Mouse (Mus musculus) MEL (cell line): Measurements from ENCODE around the gene Ptges3l.

Experiments
- CTCF ChIP-seq, 3 experiments: IDR thresholded peaks in 2 of 3; conservative IDR thresholded peaks in 1 of 3; 2 replicates each; pipeline ENCODE4 v1.5.1; 2011 to 2012; ENCODE audit warnings: low read length in 3 of 3, low read depth in 2 of 3, mild to moderate bottlenecking in 2 of 3, improper control_type of control experiment in 1 of 3, inconsistent platforms in 1 of 3, mixed read lengths in 1 of 3, moderate library complexity in 1 of 3; ENCODE audit not compliant: control insufficient read depth in 1 of 3, insufficient read depth in 1 of 3, poor library complexity in 1 of 3, severe bottlenecking in 1 of 3
- E2F4 ChIP-seq: IDR thresholded peaks from 2 replicates; pipeline ENCODE4 v1.6.1; 2011; ENCODE audit warnings: low read depth, low read length, improper control_type of control experiment, borderline replicate concordance
- ELF1 ChIP-seq: IDR thresholded peaks from 2 replicates; pipeline ENCODE4 v1.6.1; 2014; ENCODE audit warnings: low read depth, mild to moderate bottlenecking, inconsistent platforms, low read length, improper control_type of control experiment, moderate library complexity
- EP300 ChIP-seq, 2 experiments: IDR thresholded peaks; 2 replicates each; pipeline ENCODE4 v1.6.1; 2011; ENCODE audit warnings: improper control_type of control experiment in 2 of 2, low read length in 2 of 2, low read depth in 1 of 2, mild to moderate bottlenecking in 1 of 2
- GABPA ChIP-seq: IDR thresholded peaks from 2 replicates; pipeline ENCODE4 v1.6.1; 2012; ENCODE audit warnings: low read depth, mild to moderate bottlenecking, inconsistent platforms, low read length, improper control_type of control experiment, moderate library complexity
- GATA1 ChIP-seq: IDR thresholded peaks from 2 replicates; pipeline ENCODE4 v1.6.1; 2011; ENCODE audit warnings: low read depth, low read length, improper control_type of control experiment
- HCFC1 ChIP-seq: IDR thresholded peaks from 2 replicates; pipeline ENCODE4 v1.6.1; 2012; ENCODE audit warnings: low read depth, mild to moderate bottlenecking, inconsistent platforms, low read length, improper control_type of control experiment, moderate library complexity
- MAFK ChIP-seq: IDR thresholded peaks from 2 replicates; pipeline ENCODE4 v1.6.1; 2011; ENCODE audit warnings: low read depth, mild to moderate bottlenecking, low read length, improper control_type of control experiment, borderline replicate concordance
- MAZ ChIP-seq: IDR thresholded peaks from 2 replicates; pipeline ENCODE4 v1.6.1; 2012; ENCODE audit warnings: low read depth, mild to moderate bottlenecking, inconsistent platforms, low read length, improper control_type of control experiment
- MXI1 ChIP-seq: IDR thresholded peaks from 2 replicates; pipeline ENCODE4 v1.6.1; 2011; ENCODE audit warnings: mild to moderate bottlenecking, low read depth, low read length, improper control_type of control experiment
- NELFE ChIP-seq: IDR thresholded peaks from 2 replicates; pipeline ENCODE4 v1.6.1; 2011; ENCODE audit warnings: low read depth, low read length, improper control_type of control experiment
- POLR2A ChIP-seq, 2 experiments: IDR thresholded peaks; 2 replicates each; pipeline ENCODE4 v1.6.1; 2011 to 2012; ENCODE audit warnings: low read length in 2 of 2, mild to moderate bottlenecking in 2 of 2, control low read depth in 1 of 2, improper control_type of control experiment in 1 of 2, low read depth in 1 of 2, moderate library complexity in 1 of 2; ENCODE audit not compliant: control insufficient read depth in 1 of 2, insufficient read depth in 1 of 2, poor library complexity in 1 of 2
- POLR2AphosphoS2 ChIP-seq: IDR thresholded peaks from 2 replicates; pipeline ENCODE4 v1.6.1; 2011; ENCODE audit warnings: low read length, improper control_type of control experiment

DNA sequence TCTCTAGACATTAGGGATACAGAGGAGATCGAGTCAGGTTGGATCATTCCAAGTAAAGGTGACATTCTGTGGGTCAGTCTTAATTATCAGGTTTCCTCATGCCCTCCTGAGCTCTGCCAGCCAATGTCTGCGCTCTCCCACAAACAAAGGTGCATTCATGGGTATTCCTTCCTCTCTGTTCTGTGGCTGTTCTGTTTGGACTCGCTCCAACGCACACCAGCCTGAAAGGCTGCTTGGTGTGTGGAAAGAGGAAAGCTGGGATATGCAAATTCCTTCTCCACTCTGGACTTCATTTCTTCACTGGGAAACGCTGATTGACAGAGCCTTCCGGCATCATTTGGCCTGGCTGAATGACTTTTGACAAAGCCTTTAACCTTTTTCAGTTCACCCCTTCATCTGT, 29.6 kb upstream of the Ptges3l start:
- TF ChIP-seq EP300 (IDR thresholded peaks at IDR 0.05; ENCODE audit: low read depth in 1 of 2, low read length in 2 of 2), result no peak
- no peak for TF ChIP-seq POLR2A (IDR thresholded peaks at IDR 0.05; ENCODE audit: control insufficient read depth in 1 of 2, insufficient read depth in 1 of 2, low read depth in 1 of 2, low read length in 2 of 2, poor library complexity in 1 of 2)
- no peak for TF ChIP-seq GABPA
- TF ChIP-seq POLR2AphosphoS2, result no peak
- no peak for TF ChIP-seq ELF1
- TF ChIP-seq E2F4, result no peak
- TF ChIP-seq GATA1, result no peak
- TF ChIP-seq HCFC1, result no peak
- TF ChIP-seq MAFK, result no peak
- TF ChIP-seq MXI1, result no peak
- no peak for TF ChIP-seq MAZ
- TF ChIP-seq CTCF (IDR thresholded peaks at IDR 0.05 in 2 of 3, conservative IDR thresholded peaks at IDR 0.05 in 1 of 3; ENCODE audit: control insufficient read depth in 1 of 3, insufficient read depth in 1 of 3, low read depth in 2 of 3, low read length in 3 of 3, poor library complexity in 1 of 3, severe bottlenecking in 1 of 3), result no peak
- no peak for TF ChIP-seq NELFE
